Mouse (Mus musculus) retina, embryonic 14.5 days (tissue): ENCODE measurements around the gene Mcf2l.

Source experiments
- DNase-seq: peaks from one replicate; pipeline ENCODE4 v3.0.0-alpha.2; 2015; ENCODE audit warnings: low spot score

Mcf2l gene

GRCm38 (mm10) chr8:12873357-12874046 is at the start of gene Mcf2l:
Mcf2l (plus strand) TSS chr8:12873806.
- peak; percentile 91 for DNase-seq

- DNase-seq, result no peak
Measured at GRCm38 (mm10) chr8:12824562-12824961, 49.0 kb upstream of the Mcf2l start.

- DNase-seq, result no peak
Measured at GRCm38 (mm10) chr8:12825236-12825635, 48.4 kb upstream of the Mcf2l start.

- no peak for DNase-seq
Measured at GRCm38 (mm10) chr8:12825686-12826237, 47.8 kb upstream of the Mcf2l start.

- DNase-seq, result no peak
Measured at GRCm38 (mm10) chr8:12827124-12827523, 46.5 kb upstream of the Mcf2l start.

- DNase-seq, result no peak
Measured at GRCm38 (mm10) chr8:12828298-12828697, 45.3 kb upstream of the Mcf2l start.

GRCm38 (mm10) chr8:12829381-12829780 is 44.2 kb upstream of the Mcf2l start:
- no peak for DNase-seq

- peak; percentile 61 for DNase-seq
Measured at GRCm38 (mm10) chr8:12831659-12832589, 41.7 kb upstream of the Mcf2l start.

GRCm38 (mm10) chr8:12833616-12834015 is 40.0 kb upstream of the Mcf2l start:
- no peak for DNase-seq

GRCm38 (mm10) chr8:12840834-12841233 is 32.8 kb upstream of the Mcf2l start:
- DNase-seq, result no peak

- DNase-seq, result no peak
Measured at GRCm38 (mm10) chr8:12842342-12842995, 31.1 kb upstream of the Mcf2l start.

GRCm38 (mm10) chr8:12844347-12844950 is 29.2 kb upstream of the Mcf2l start:
- DNase-seq, result no peak

GRCm38 (mm10) chr8:12846447-12846846 is 27.2 kb upstream of the Mcf2l start:
- no peak for DNase-seq

- DNase-seq, result no peak
Measured at GRCm38 (mm10) chr8:12851241-12851640, 22.4 kb upstream of the Mcf2l start.

- no peak for DNase-seq
Measured at GRCm38 (mm10) chr8:12856038-12856437, 17.6 kb upstream of the Mcf2l start.

- DNase-seq, result no peak
Measured at GRCm38 (mm10) chr8:12863061-12863460, 10.5 kb upstream of the Mcf2l start.

- no peak for DNase-seq
Measured at GRCm38 (mm10) chr8:12863608-12864007, 10.0 kb upstream of the Mcf2l start.

GRCm38 (mm10) chr8:12865790-12866189 is 7.8 kb upstream of the Mcf2l start:
- DNase-seq, result peak; percentile 35

- no peak for DNase-seq
Measured at GRCm38 (mm10) chr8:12869661-12870060, 3.9 kb upstream of the Mcf2l start.

GRCm38 (mm10) chr8:12870656-12871055 is 3.0 kb upstream of the Mcf2l start:
- DNase-seq, result no peak

- peak; percentile 65 for DNase-seq
Measured at GRCm38 (mm10) chr8:12871461-12871860, 2.1 kb upstream of the Mcf2l start.

GRCm38 (mm10) chr8:12872983-12873356 is 636 bp upstream of the Mcf2l start:
- no peak for DNase-seq
